Mouse (Mus musculus) heart, adult 18-20 months (tissue): ENCODE measurements around the gene Tnp2. TPM values are rescaled to one million over a fixed set of nuclear protein-coding genes. Genes with fewer than 3 reads are reported as not detected.
"Not testable (repeated sequence)": the region's sequence is repeated elsewhere in the genome, so short reads cannot be mapped to it uniquely, and the experiment has no call there.

Experiments used
- DNase-seq, 2 experiments: peaks; one replicate each; pipeline ENCODE4 v3.0.0; 2021 to 2022; ENCODE audit warnings: mixed read lengths in 1 of 2
- long read RNA-seq, 2 experiments: library from polyadenylated mRNA; stranded (forward); transcript quantifications; one replicate each; pipeline ENCODE4 v2.0.0; 2021
- total RNA-seq, 2 experiments: library from RNA; stranded (reverse); gene quantifications; 2 replicates each; pipeline ENCODE4 v1.2.3; 2021

Tnp2 gene
- total RNA-seq: not detected
- long read RNA-seq, experiment 1: 0 reads
- long read RNA-seq, experiment 2: 0 reads

DNA sequence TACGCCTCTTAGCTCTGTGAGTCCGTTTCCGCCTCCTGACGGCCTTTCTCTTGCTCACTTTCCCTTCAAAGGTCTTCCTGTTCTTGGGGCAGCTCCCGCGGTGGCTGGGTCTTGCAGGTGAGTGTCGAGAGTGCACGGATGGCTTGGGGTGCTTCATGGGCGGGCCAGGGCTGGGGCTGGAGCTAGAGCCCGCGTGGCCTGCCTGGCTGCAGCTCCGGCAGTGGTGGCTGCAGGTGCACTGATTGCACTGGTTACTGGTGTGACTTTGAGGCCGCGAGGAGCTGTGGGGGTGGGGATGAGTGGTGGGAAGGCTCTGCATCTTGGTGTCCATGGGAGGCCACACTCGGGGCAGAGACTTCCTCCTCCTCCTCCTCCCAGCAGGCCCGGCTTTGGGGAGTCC lies at the start of gene Tnp2:
TSS of gene Tnp2 (minus strand) at position 390 of the 400 bp plus-strand sequence.
- no peak for DNase-seq

GRCm38 (mm10) chr16:10837903-10838302 lies 49.4 kb upstream of the Tnp2 start:
- DNase-seq: no peak

DNA sequence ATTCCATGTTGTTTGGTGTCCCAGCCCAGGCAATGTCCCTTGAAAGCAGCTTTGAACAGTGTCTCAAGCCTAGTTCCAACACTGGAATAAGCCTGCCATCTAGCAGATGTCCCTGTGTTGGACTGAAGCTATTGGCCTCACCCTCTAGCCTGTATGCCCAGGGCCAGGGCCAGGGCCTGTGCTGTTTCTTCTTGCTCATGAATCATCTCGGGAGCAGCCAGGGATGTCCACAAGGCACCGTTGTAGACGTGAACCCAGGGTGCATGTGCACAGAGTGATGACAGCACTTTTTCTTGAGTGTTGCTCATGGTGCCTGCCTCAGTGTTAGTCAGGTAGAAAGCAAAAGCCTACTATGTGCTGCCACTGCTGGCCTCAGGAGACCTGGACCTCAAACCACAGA lies 48.8 kb upstream of the Tnp2 start:
- no peak for DNase-seq

- DNase-seq: no peak
Observed at GRCm38 (mm10) chr16:10836388-10836787, 47.9 kb upstream of the Tnp2 start.

- DNase-seq: peak; percentile 88 to 92
Observed at GRCm38 (mm10) chr16:10834911-10835587, 46.6 kb upstream of the Tnp2 start, which contains the start of gene Rmi2. Rmi2 (plus strand) TSS chr16:10835059.

DNA sequence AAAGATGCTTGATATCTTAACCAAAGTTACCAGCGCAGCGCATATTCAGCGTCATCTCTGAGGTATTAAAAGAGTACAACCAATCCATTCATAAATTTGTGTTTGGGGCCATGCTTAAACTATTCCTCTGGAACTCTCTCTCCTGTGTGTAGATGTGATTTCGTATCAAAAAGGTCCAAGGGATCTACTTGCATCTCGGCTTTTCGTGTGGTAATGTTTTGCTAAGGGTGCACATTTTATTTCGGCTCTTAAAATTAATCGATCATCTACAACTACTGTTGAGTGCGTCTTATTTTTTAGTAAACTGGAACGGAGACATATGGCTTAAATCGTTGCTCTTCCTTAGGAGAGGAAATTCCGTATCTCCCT lies 46.1 kb upstream of the Tnp2 start:
- DNase-seq: no peak

GRCm38 (mm10) chr16:10828461-10828805 lies 40.0 kb upstream of the Tnp2 start:
- no peak for DNase-seq

DNA sequence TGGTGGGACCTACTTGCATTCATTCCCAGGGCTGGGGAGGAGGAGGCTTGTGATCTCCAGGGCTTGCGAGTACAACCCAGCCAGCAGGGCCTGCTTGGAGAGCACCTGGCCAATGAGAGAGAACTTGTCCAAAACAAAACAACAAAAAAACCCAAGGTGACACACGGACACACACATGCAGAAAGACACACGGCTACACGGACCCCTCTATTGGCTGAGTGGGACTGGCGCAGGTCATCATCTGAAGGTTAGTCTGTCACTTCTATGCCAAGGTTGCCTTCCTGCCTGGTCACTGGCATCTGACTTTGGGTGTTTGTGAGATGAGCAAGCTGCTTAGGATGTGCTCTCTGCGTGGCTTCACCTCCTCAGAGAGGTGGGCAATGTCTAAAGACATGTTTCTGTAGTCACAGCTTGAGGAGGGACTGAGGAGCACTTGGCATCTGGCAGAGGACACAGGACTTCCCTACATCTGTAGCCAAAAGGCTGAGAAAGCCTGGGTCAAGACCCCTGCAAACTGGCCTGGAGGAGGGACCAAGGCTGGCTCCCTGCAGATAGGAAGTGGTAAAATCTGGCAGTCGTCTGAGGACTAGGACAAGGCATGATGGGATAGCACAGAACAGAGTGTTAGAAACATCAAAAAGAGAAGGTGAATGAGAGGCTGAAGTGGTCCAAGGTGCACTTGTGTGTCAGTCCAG lies 39.5 kb upstream of the Tnp2 start:
- DNase-seq: no peak

DNA sequence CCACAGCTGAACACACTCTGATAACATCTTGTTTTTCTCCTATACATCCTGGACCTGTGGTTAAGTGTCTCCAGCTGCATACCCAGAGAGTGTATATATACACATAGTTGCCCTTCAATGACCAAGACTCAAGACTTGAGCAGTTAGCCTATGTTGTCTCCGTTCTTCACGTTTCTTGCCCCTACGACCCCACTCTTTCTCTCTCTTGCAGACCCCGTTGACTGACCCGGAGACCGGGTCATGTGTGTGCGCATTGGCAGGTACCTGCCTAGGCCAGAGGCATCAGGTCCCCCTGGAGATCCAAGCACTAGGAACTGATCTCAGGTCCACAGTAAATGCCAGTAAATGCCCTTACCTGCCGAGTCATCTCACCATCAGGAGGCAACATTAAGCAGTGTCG lies 38.8 kb upstream of the Tnp2 start:
- no peak for DNase-seq

- no peak for DNase-seq
Observed at GRCm38 (mm10) chr16:10825840-10826239, 37.4 kb upstream of the Tnp2 start.

DNA sequence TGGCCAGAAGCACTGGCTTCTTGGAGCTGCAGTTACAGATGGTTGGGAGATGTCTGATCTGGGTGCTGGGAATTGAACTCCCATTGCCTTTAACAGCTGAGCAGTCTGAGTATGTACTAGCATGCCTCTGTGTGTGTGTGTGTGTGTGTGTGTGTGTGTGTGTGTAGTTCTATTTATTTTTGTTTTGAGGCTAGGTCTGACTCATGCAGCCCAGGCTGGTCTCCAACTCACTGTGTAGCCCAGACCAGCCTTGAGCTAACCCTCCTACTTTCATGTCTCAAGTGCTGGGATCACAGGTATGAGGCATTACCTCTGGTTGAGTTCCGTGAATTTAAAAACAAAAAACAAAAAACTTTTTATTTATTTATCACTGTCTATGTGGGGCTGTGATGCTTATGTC lies 36.1 kb upstream of the Tnp2 start:
- no peak for DNase-seq

DNA sequence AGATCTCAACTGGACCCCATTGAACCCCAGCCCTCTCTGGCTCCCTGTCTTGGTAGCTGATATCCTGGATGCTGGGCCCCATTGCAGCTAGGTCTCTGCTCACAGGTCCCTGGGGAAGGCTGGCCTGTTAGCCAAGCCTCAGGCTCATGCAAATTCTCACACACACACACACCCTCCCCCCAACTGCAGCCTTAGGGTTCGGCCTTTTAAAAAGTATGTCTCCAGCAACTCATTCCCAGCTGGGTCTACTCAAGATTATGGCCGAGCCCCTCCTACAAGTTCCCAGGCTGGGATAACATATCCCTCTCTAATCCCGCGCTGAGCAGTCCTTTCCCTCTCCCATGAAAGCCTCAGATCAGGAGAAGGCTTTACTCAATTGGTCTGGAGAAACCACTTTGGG lies 32.9 kb upstream of the Tnp2 start:
- peak in 1 of 2 experiments; percentile 51 for DNase-seq

DNA sequence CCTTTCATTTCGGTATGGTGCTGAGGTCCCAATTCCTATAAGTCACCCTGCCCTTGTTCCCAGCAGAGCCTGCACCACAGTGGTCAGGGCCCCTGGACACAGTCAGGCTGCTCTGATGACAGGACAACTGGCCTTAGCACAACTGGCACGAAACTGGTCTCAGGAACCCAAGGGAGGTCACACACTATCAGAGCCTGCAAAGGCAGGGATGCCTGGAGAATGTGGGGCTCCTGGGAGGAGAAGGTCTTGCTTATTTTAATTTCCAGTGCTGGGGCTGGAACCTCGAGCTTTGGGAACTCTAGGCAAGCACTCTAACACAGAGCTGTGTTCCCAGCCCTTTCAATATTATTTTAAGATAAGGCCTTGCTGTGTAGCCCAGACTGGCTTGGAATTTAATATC lies 31.5 kb upstream of the Tnp2 start:
- DNase-seq: peak in 1 of 2 experiments; percentile 47

DNA sequence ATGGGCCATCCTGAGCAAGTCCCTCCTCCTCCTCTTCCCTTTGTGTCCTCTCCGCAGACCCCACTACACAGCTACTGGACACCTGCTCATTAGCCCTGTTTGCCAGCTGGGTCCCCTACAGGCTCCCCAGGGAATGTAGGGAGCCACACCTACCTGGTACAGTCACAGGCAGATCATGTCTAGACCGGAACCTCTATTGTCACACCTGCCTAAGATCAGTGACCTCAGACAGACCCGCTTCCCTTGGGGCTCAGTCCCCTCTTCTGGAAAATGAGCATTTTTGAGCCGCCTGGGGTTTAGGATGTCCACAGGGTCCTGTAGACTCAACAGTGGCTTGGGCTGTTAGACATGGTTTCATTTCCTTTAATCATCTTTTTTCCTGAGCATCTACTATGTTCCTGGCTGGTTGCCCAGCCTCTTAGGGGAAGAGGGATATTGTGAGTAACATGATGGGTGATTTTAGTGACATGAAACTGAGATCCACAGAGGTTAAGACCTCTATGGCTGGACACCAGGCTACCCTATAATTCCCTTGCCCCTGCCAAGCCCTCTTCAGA lies 30.2 kb upstream of the Tnp2 start:
- DNase-seq: no peak

DNA sequence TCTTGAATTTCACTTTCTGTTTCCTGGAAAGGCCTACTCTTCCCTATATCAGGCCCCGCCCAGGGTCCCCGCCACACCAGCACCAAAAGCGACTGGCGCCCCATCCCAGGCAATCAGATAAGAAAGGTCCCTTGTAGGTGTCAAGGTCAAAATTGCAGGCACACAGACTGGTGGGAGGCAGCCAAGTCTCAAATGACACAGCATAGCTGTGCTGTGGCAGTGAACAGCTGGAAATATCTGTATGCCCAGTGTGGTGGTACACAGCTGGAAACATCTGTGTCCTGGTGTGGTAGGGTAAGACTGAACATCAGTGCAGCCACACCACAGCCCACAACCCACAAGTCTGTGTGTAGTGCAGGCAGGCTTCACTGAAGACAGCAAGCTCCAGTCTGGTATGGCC lies 26.4 kb upstream of the Tnp2 start:
- DNase-seq: peak in 1 of 2 experiments; percentile 21

DNA sequence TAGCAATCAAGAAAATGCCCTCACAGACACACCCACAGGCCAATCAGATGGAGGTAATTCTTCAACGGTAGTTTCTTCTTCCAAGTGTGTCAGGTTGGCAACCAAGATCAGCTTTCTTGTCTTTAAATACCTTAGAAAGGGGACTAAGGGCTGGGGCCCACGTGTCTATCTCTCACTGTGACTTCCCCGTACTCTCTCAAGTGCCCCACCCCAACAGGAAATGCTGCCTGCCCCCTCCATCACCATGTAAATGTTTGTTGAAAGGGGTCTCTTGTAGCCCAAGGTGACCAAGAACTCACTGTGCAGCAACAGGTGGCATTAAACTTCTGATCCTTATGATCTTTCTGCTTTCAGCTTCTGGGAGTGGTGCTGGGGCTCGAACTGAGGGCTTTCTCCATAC lies 25.3 kb upstream of the Tnp2 start:
- no peak for DNase-seq

- DNase-seq: no peak
Observed at GRCm38 (mm10) chr16:10812865-10813371, 24.5 kb upstream of the Tnp2 start, which contains the start of gene Gm11172. Gm11172 (plus strand) TSS chr16:10812915.

GRCm38 (mm10) chr16:10810376-10810775 lies 21.9 kb upstream of the Tnp2 start:
- DNase-seq: no peak

DNA sequence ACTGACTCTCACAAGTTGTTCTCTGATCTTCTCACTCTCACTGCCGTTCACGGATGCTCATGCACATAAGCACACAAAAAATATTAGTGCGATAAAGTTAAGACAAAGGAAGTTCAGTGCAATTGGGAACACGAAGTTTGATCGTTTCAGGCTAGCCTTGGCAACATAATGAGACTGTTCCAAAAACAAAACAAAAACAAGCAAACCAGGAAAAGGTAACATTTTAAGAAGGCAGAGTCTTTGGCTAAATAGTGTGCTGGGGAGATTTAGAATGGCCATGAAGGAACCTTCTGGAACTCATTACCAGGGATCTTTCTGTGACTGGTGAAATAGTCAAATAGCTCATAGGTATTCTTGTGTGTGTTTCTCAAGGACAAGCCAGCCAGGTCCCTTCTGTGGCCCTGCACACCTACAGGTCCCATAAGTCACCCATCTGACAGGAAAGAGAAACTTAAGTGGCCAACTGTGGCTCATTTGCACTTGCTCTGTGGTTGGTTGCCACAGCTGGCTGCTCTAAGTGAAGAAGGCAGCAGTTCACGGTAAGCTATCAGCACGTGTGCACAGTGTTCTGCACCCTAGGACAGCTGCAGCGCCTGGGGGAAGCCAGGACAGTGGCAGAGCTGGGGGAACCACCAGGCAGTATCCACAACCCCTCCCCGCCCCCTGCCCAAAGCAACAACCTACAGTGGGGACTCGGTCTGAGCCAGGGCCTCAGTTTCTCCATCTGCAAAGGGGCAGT lies 17.5 kb upstream of the Tnp2 start, which contains the start of gene Prm1:
TSS of gene Prm1 (minus strand) at position 51 of the 739 bp plus-strand sequence.
- DNase-seq: no peak

DNA sequence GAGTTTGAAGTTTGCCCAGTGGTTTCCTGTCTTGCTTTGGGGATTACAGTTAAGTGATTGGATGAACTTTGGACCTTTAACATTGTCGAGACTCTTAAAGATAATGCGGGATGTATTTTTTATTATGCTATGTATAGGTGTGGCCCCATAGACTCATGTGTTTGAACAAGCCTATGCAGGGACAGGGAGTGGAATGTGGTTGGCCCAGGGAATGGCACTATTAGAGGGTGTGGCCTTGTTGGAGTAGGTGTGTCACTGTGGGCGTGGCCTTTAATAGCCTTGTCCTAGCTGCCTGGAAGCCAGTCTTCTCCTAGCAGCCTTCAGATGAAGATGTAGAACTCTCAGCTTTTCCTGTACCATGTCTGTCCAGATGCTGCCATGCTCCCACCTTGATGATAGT lies 14.0 kb upstream of the Tnp2 start:
- DNase-seq: not testable (repeated sequence)

- DNase-seq: no peak
Observed at GRCm38 (mm10) chr16:10796034-10796433, 7.6 kb upstream of the Tnp2 start, which contains the start of gene Prm2. Prm2 (minus strand) TSS chr16:10796134.

DNA sequence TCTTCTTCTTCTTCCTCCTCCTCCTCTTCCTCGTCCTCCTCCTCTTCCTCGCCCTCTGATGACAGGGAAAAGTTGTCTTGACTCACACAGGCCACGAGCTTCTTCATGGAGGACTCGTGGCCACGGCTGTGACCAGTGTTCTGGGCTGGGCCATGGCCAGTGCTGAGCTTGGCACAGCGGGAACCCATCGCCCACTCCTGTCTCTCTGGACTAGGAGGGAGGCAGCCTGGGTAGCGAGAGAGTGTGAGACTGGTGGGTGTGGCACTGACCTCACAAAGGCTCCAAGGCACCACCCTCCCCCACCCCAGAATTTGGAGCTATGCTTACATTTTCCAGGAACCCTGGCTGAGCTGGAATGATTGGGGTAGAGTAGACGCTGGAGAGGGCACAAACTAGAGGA lies 2.2 kb upstream of the Tnp2 start, which contains the start of gene Prm3:
TSS of gene Prm3 (minus strand) at position 213 of the 400 bp plus-strand sequence.
- no peak for DNase-seq
